ENCODE assay signal across 33 mouse cellular contexts in genomic region chr8:117125854-117126253, GRCm38 (mm10). TPM values are rescaled to one million over a fixed set of nuclear protein-coding genes. Genes with fewer than 3 reads are reported as not detected.
"Had no signal": no experiment of that assay in that cellular context is flagged by ENCODE, and none has a peak within 500 bp of the region (broad histone marks: within the 10 kb centered on the region; RNA-seq: fewer than 3 reads in every experiment).

No protein-coding gene starts in this region.

- H3K9ac ChIP-seq: embryonic facial prominence, embryonic 12.5 days; embryonic facial prominence, embryonic 13.5 days; embryonic facial prominence, embryonic 15.5 days; forebrain, embryonic 12.5 days; forebrain, embryonic 13.5 days; forebrain, postnatal 0 days had no signal

- H3K27me3 ChIP-seq: embryonic facial prominence, embryonic 12.5 days; embryonic facial prominence, embryonic 13.5 days; embryonic facial prominence, embryonic 15.5 days; forebrain, embryonic 12.5 days; forebrain, embryonic 13.5 days had no signal

- H3K36me3 ChIP-seq: embryonic facial prominence, embryonic 10.5 days; embryonic facial prominence, embryonic 12.5 days; embryonic facial prominence, embryonic 13.5 days; embryonic facial prominence, embryonic 15.5 days; forebrain, embryonic 10.5 days; forebrain, embryonic 12.5 days; heart, embryonic 10.5 days had no signal

- H3K4me2 ChIP-seq: embryonic facial prominence, embryonic 12.5 days; embryonic facial prominence, embryonic 13.5 days; embryonic facial prominence, embryonic 15.5 days; forebrain, embryonic 12.5 days; forebrain, embryonic 13.5 days had no signal

- H3K9me3 ChIP-seq: embryonic facial prominence, embryonic 10.5 days; embryonic facial prominence, embryonic 12.5 days; embryonic facial prominence, embryonic 13.5 days; embryonic facial prominence, embryonic 15.5 days; forebrain, embryonic 10.5 days; forebrain, embryonic 12.5 days; forebrain, embryonic 13.5 days; heart, embryonic 10.5 days had no signal

- DNase-seq: cerebellum, adult 9-11 months; cerebellum, postnatal 10 days; cerebellum, postnatal 14 days; cerebellum, postnatal 25 days; cerebellum, postnatal 36 days; embryo, embryonic 11 days; forebrain, postnatal 0 days; gastrocnemius, adult 2 months; gastrocnemius, postnatal 10 days; gastrocnemius, postnatal 14 days; gastrocnemius, postnatal 25 days; gastrocnemius, postnatal 36 days; heart, adult 11 months; heart, adult 18-20 months; heart, adult 2 months had no signal

- H3K4me1 ChIP-seq: embryonic facial prominence, embryonic 10.5 days; embryonic facial prominence, embryonic 12.5 days; embryonic facial prominence, embryonic 15.5 days; forebrain, embryonic 10.5 days; forebrain, embryonic 12.5 days; forebrain, embryonic 13.5 days; heart, embryonic 10.5 days had no signal

- ATAC-seq: forebrain, embryonic 13.5 days; forebrain, embryonic 14.5 days; forebrain, embryonic 16.5 days; forebrain, postnatal 0 days had no signal

- H3K27ac ChIP-seq: embryonic facial prominence, embryonic 10.5 days; embryonic facial prominence, embryonic 12.5 days; embryonic facial prominence, embryonic 13.5 days; embryonic facial prominence, embryonic 15.5 days; forebrain, embryonic 10.5 days; forebrain, embryonic 12.5 days; forebrain, embryonic 13.5 days; gastrocnemius, adult 2 months; heart, adult 2 months; heart, embryonic 10.5 days had no signal

- H3K4me3 ChIP-seq: embryonic facial prominence, embryonic 10.5 days; embryonic facial prominence, embryonic 12.5 days; embryonic facial prominence, embryonic 13.5 days; embryonic facial prominence, embryonic 15.5 days; erythroblast, embryonic 14.5 days; forebrain, embryonic 10.5 days; forebrain, embryonic 12.5 days; forebrain, embryonic 13.5 days; gastrocnemius, adult 2 months; heart, adult 2 months; heart, embryonic 10.5 days had no signal

RNA-seq across cellular contexts. Expression of gene Bco1, which starts 30.2 kb away (rescaled TPM):
- total RNA-seq: forebrain, postnatal 0 days; gastrocnemius, adult 2 months; gastrocnemius, adult 8-10 months; gastrocnemius, postnatal 10 days; gastrocnemius, postnatal 25 days; heart, adult 2 months; heart, adult 8-10 months had no signal
- polyA plus RNA-seq: cortical plate, adult 2 months; erythroblast, embryonic 14.5 days; forebrain, embryonic 11.5 days; forebrain, embryonic 13.5 days; forebrain, embryonic 14.5 days had no signal

RNA-seq across cellular contexts. Expression of gene Pkd1l2, which starts 43.6 kb away (rescaled TPM):
- total RNA-seq: common myeloid progenitor, adult 5-6 weeks; forebrain, postnatal 0 days; granulocyte monocyte progenitor cell, adult 5-6 weeks; heart, adult 18-20 months; heart, adult 2 months had no signal
- polyA plus RNA-seq: embryonic facial prominence, embryonic 10.5 days; embryonic facial prominence, embryonic 11.5 days; embryonic facial prominence, embryonic 12.5 days; erythroblast, embryonic 14.5 days; forebrain, embryonic 10.5 days; forebrain, embryonic 11.5 days; forebrain, embryonic 12.5 days; forebrain, embryonic 13.5 days; forebrain, embryonic 14.5 days; forebrain, embryonic 16.5 days; heart, adult 2 months had no signal
